Mouse (Mus musculus) left cerebral cortex, adult 2 months (tissue): ENCODE data around the gene Gm49395. TPM values are rescaled to one million over a fixed set of nuclear protein-coding genes. Genes with fewer than 3 reads are reported as not detected.

Experiments
- DNase-seq, 2 experiments: peaks; one replicate each; pipeline ENCODE4 v3.0.0; 2021 to 2022; ENCODE audit warnings: low spot score in 2 of 2, mixed read lengths in 1 of 2; ENCODE audit errors: extremely low spot score in 1 of 2
- H3K27ac ChIP-seq: fragments of 200-600 bp; 2 replicates; pipeline ENCODE4 v1.8.1; 2022
- H3K4me3 ChIP-seq: fragments of 200-600 bp; 2 replicates; pipeline ENCODE4 v1.8.1; 2022
- CTCF ChIP-seq: fragments of 200-600 bp; IDR thresholded peaks from 2 replicates; pipeline ENCODE4 v1.8.1; 2022; ENCODE audit warnings: antibody characterized with exemption, mild to moderate bottlenecking, moderate library complexity
- intact Hi-C: fragments of 180-260 bp; cut with DNase I; formaldehyde crosslinking; loops from one replicate; pipeline ENCODE4 v1.15.1; 2025
- total RNA-seq, 2 experiments: library from RNA; stranded (reverse); gene quantifications; 2 replicates each; pipeline ENCODE4 v1.2.3; 2021

Gm49395 gene
- total RNA-seq, 2 experiments from 2014 or later = 1.5 to 2.0 TPM

DNA sequence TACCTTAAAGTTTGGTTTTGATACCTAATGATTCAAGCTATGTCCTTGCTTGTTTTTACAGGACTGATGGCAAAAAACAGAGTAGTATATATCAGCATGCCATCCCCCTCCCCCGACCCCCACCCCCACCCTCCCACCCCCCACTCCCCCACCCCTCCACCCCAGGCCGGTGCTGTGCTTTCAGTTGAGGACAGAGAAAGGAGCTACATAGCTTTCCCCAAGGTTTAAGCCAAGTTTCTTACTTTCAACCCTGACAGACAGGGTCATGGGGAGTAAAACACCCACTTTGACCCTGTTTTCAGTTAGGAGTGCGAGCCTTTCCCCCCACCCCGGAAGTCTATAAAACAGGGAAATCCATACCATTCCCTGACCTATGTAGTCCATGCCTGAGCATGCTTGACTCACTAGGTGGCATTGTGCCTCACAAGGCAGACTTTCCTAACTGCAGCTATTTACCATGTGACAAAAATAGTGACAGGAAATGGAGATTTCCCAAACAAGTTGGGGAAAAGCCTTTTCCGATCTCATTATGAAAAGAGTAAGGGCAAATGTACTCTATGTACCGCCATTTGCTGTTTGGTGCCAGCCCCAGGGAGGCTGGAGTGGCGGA is 98.2 kb downstream of the Gm49395 start:
- H3K4me3 ChIP-seq = no peak overlapping the region
- intact Hi-C loops = no loop called here
- no peak for DNase-seq
- peak; percentile 8; the same call in 1 of the 2 replicates for TF ChIP-seq CTCF
- no peak overlapping the region for H3K27ac ChIP-seq

DNA sequence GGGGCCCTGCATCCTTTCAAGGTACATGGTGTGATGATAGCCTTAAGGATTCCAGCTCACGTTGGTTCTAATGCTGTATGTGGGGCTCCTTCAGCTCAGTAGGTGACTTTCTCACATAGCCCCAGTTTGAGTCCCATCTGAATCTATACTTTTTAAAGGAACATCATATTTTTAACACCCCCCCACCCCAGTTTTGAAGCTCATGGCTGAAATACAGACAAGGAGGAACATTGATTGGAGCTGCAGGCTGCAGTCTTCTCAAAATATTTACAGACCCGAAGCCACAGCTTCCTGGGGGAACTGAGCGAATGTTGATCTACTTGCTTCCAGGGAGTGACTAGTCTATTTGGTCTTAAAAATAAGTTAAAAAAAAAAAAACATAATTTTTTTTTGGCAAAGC is 98.9 kb downstream of the Gm49395 start:
- DNase-seq = no peak
- TF ChIP-seq CTCF = no peak
- intact Hi-C loops = no loop called here
- no peak overlapping the region for H3K4me3 ChIP-seq
- H3K27ac ChIP-seq = no peak overlapping the region

GRCm38 (mm10) chr13:115002155-115002554 is 99.6 kb downstream of the Gm49395 start:
- intact Hi-C loops = no loop called here
- no peak overlapping the region for H3K4me3 ChIP-seq
- no peak overlapping the region for H3K27ac ChIP-seq
- no peak for DNase-seq
- no peak for TF ChIP-seq CTCF

DNA sequence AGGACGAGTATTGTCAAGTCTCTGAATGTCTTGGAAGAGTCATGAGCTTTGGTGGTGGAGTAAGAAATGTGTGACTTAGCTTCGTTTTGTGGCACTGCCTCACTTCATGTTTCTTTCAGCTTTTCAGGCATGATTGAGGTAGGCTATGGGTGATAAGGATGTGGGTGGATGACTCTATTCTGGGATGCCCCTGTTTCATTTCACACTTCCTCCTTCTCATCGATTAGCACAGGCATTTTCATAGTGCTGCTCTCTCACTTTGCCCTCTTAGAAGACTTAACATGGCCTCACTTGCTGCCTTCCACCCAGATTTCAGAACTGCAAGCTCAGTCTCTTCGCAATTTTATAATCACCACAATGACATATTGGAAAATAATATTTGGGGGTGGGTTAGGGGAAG is 102.1 kb downstream of the Gm49395 start:
- intact Hi-C loops = no loop called here
- Histone ChIP-seq H3K4me3 (no peak overlapping the region), H3K27ac (no peak overlapping the region)
- TF ChIP-seq CTCF = no peak
- DNase-seq = no peak

- no peak for DNase-seq
- intact Hi-C loops = no loop called here
- Histone ChIP-seq H3K27ac (no peak overlapping the region), H3K4me3 (no peak overlapping the region)
- no peak for TF ChIP-seq CTCF
Observed at GRCm38 (mm10) chr13:114998100-114998499, 103.6 kb downstream of the Gm49395 start.

GRCm38 (mm10) chr13:114992260-114993014 is 109.3 kb downstream of the Gm49395 start:
- Histone ChIP-seq H3K4me3 (no peak overlapping the region), H3K27ac (no peak overlapping the region)
- TF ChIP-seq CTCF = no peak
- no peak for DNase-seq
- intact Hi-C loops = no loop called here

DNA sequence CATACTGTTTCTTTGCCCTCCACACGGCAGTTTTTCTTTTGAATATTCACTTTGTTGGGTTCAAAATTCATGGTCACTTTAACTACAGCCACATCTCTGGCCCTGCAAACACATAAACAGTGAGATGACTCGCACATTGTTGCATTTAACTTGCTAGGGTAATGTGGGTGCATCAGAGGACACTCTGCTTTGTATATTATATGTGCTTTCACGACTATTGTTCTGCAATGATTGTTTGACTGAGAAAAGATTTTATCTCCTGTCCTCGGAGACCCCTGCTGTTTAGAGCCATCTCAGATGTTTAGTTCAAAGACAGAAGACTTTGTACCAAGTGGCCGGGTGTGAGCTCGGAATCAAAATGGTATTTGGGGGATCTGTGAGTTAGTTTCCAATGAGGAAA is 114.1 kb downstream of the Gm49395 start:
- no peak for DNase-seq
- intact Hi-C loops = loop anchor here (5.0 kb wide), 2 partner anchors 110 to 1725 kb away; no protein-coding TSS in a partner anchor
- H3K27ac ChIP-seq = no peak overlapping the region
- no peak for TF ChIP-seq CTCF
- H3K4me3 ChIP-seq = no peak overlapping the region

DNA sequence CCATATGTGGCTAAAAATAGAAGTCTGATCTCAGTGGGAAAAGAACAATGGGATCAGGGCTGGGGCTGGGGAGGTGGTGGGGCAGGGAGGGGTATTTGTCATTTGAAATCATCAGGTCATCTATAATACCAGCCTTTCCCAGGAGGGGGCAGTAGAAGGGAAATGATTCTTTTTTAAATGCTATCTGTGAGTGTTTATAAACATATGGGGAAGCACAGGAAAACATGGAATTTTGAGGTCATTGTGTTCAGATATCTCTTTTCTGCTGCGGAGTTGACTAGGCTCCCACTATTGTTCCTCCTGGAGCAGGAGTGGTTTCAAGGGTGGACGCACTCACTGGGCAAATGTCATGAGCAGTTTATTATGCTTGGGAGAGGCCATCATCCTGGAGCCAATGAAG is 114.6 kb downstream of the Gm49395 start:
- H3K4me3 ChIP-seq = no peak overlapping the region
- no peak for DNase-seq
- peak; percentile 63 for TF ChIP-seq CTCF
- H3K27ac ChIP-seq = no peak overlapping the region
- intact Hi-C loops = loop anchor here (5.0 kb wide), 2 partner anchors 110 to 1725 kb away; no protein-coding TSS in a partner anchor

Other genes starting within 250 kb of the Gm49395 start
- gene Itga2, start 169.8 kb downstream of the Gm49395 start, total RNA-seq = under 1 TPM in 1 of 2 experiments, not detected in 1; 0.05 TPM
- gene Pelo, start 11.7 kb downstream of the Gm49395 start, total RNA-seq = 10 to 100 TPM; 19.5 to 24.1 TPM
- gene Itga1, start within 50 bp of the Gm49395 start, total RNA-seq = 1 to 10 TPM; 5.8 to 7.1 TPM